Mouse (Mus musculus) right cerebral cortex, postnatal 36 days (tissue): ENCODE data around the gene Ppp2r3a.

ENCODE experiments used
- DNase-seq, 2 experiments: peaks; one replicate each; pipeline ENCODE4 v3.0.0; 2022; ENCODE audit warnings: low spot score in 2 of 2, mixed read lengths in 1 of 2

The Ppp2r3a gene

GRCm38 (mm10) chr9:101251644-101252337, at the start of gene Ppp2r3a:
Gene Ppp2r3a, minus strand, starts transcription at chr9:101251795.
- DNase-seq: peak; percentile 93 to 94

GRCm38 (mm10) chr9:101300441-101300935, 48.9 kb upstream of the Ppp2r3a start:
- no peak for DNase-seq

- no peak for DNase-seq
Measured at GRCm38 (mm10) chr9:101291676-101292660, 40.4 kb upstream of the Ppp2r3a start.

- no peak for DNase-seq
Measured at GRCm38 (mm10) chr9:101290876-101291275, 39.3 kb upstream of the Ppp2r3a start.

- no peak for DNase-seq
Measured at GRCm38 (mm10) chr9:101289750-101290149, 38.2 kb upstream of the Ppp2r3a start.

GRCm38 (mm10) chr9:101288901-101289647, 37.5 kb upstream of the Ppp2r3a start:
- DNase-seq: no peak

- no peak for DNase-seq
Measured at GRCm38 (mm10) chr9:101286766-101287165, 35.2 kb upstream of the Ppp2r3a start.

- DNase-seq: no peak
Measured at GRCm38 (mm10) chr9:101284049-101284448, 32.5 kb upstream of the Ppp2r3a start.

GRCm38 (mm10) chr9:101282651-101283050, 31.1 kb upstream of the Ppp2r3a start:
- DNase-seq: no peak

GRCm38 (mm10) chr9:101281906-101282305, 30.3 kb upstream of the Ppp2r3a start:
- DNase-seq: no peak

GRCm38 (mm10) chr9:101281326-101281725, 29.7 kb upstream of the Ppp2r3a start:
- no peak for DNase-seq

- no peak for DNase-seq
Measured at GRCm38 (mm10) chr9:101280867-101281266, 29.3 kb upstream of the Ppp2r3a start.

- no peak for DNase-seq
Measured at GRCm38 (mm10) chr9:101280211-101280610, 28.6 kb upstream of the Ppp2r3a start.

GRCm38 (mm10) chr9:101272715-101273114, 21.1 kb upstream of the Ppp2r3a start:
- DNase-seq: no peak

GRCm38 (mm10) chr9:101270020-101270419, 18.4 kb upstream of the Ppp2r3a start:
- no peak for DNase-seq

- no peak for DNase-seq
Measured at GRCm38 (mm10) chr9:101266043-101266442, 14.4 kb upstream of the Ppp2r3a start.

GRCm38 (mm10) chr9:101265546-101265945, 14.0 kb upstream of the Ppp2r3a start:
- peak; percentile 12 to 41 for DNase-seq

GRCm38 (mm10) chr9:101262815-101263214, 11.2 kb upstream of the Ppp2r3a start:
- DNase-seq: no peak

GRCm38 (mm10) chr9:101261989-101262571, 10.5 kb upstream of the Ppp2r3a start:
- DNase-seq: no peak

GRCm38 (mm10) chr9:101261443-101261842, 9.8 kb upstream of the Ppp2r3a start:
- no peak for DNase-seq

GRCm38 (mm10) chr9:101253136-101253535, 1.5 kb upstream of the Ppp2r3a start:
- DNase-seq: no peak
